Mouse (Mus musculus) frontal cortex, postnatal 10 days (tissue): Measurements from ENCODE around the gene Gda.

Source experiments
- DNase-seq, 2 experiments: peaks; one replicate each; pipeline ENCODE4 v3.0.0; 2022; ENCODE audit warnings: low spot score in 2 of 2, mixed read lengths in 1 of 2

Gene Gda

DNA sequence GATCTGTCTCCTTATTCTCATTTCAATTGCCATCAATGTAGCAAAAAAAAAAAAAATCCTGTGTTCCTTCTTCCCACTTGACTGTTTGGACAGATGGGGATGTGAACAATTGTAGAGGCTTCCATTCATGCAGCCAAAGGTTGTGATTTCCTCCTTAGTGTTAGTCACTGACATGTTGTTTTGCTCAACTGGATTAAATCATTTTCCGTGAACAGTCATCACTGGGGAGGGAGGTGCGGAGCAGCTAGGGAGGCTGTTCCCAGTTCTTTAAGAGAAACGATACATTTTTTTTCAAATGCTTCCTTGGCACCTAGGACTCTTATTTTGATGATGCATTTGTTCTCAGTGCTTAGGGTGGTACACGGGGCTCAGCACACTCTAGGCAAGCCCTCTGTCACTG is 15.8 kb downstream of the Gda start:
- DNase-seq = no peak

- no peak for DNase-seq
Measured at GRCm38 (mm10) chr19:21441787-21442186, 31.5 kb downstream of the Gda start.

GRCm38 (mm10) chr19:21440841-21441240 is 32.4 kb downstream of the Gda start:
- DNase-seq = no peak

- no peak for DNase-seq
Measured at GRCm38 (mm10) chr19:21439141-21439737, 34.0 kb downstream of the Gda start.

DNA sequence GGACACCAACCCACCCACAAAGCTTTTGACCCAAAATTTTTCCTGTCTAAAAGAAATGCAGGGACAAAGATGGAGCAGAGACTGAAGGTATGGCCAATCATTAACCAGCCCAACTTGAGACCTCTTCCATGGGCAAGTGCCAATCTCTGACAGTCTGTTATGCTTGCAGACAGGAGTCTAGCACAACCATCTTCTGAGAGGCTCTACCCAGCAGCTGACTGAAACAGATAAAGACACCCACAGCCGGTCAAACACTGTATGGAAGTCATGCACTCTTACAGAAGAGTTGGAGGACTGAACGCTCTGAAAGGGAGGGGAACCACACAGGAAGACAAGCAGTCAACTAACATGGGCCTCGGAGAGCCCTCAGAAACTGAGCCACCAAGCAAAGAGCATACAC is 36.7 kb downstream of the Gda start:
- DNase-seq = no peak

GRCm38 (mm10) chr19:21433348-21433747 is 39.9 kb downstream of the Gda start:
- no peak for DNase-seq

- no peak for DNase-seq
Measured at GRCm38 (mm10) chr19:21432879-21433278, 40.4 kb downstream of the Gda start.

- DNase-seq = no peak
Measured at GRCm38 (mm10) chr19:21432286-21432685, 41.0 kb downstream of the Gda start.

DNA sequence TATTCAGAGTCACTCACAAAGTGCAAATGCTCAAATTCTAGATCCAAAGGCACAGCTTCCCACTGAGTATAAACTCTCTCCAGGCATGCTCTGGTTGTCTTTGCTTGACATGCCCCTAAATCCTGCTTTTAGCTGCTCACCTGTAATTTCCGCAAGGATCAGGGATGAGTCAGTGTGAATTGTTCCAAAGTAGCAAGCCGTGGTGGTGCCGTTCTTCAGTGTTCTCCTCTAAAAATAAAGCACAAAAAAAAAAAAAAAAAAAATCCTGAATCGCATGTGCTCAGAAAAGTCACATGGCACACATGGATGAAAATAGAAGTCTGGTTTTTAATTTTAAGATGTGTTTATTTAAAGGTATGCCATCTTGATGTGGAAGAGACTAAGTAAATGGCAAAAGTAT is 47.9 kb downstream of the Gda start:
- DNase-seq = no peak

- DNase-seq = no peak
Measured at GRCm38 (mm10) chr19:21423731-21424130, 49.5 kb downstream of the Gda start.

DNA sequence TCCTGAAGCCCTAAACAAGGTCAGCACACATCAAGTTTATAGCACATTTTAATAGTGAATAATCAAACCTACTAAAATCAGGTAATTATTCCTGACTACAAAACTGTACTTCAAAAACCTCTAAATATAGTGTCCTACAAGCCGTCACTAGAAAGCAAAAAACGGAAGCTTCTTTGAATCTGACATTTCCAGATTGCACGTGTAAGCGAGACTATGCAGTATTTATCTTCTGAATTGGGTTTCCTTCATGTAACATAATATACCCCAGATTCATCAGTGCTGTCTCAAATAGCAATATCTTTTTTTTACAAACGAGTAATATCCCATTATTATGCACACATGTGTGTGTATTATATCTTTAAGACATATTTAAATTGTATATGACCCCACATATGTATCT is 54.8 kb downstream of the Gda start:
- no peak for DNase-seq

GRCm38 (mm10) chr19:21415377-21415776 is 57.9 kb downstream of the Gda start:
- no peak for DNase-seq

GRCm38 (mm10) chr19:21409178-21409577 is 64.1 kb downstream of the Gda start:
- DNase-seq = no peak

- no peak for DNase-seq
Measured at GRCm38 (mm10) chr19:21407363-21407762, 65.9 kb downstream of the Gda start.

DNA sequence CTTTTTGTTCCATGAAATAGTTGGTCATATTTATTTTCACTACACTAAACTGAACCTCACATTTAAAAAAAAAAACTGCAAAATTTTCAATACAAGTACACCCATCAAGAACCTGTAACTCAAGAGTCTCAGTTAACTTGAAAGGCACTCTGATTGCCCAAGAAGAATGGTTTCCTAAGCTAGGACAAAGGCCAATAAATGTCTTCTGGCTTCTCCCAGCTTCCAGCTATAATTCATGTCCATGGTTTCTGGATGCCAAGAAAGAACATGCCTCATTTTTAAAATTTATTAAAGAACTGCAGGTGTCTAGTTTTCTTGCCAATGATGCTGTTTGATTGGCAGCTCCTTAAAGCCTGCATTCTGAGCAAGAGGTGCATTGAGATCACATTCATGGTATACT is 75.3 kb downstream of the Gda start:
- DNase-seq = no peak

DNA sequence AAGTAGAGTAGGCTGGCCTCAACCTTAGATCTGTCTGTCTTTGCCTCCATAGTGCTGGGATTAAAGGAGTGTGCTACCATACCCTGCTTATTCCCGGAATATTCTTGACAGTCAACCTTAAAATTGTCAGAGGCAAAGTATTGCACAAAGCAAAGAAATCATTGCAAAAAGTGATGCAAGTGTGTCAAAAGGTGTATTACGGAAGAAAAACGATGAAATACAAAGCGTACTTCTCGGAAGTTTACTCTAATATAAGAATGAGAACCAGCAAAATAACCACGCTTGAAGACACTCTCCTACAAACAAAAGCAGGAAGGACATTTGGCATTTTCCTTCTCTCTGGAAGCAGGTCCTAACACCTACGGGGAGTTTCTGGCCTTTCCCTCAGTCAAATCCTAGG is 76.9 kb downstream of the Gda start:
- no peak for DNase-seq

DNA sequence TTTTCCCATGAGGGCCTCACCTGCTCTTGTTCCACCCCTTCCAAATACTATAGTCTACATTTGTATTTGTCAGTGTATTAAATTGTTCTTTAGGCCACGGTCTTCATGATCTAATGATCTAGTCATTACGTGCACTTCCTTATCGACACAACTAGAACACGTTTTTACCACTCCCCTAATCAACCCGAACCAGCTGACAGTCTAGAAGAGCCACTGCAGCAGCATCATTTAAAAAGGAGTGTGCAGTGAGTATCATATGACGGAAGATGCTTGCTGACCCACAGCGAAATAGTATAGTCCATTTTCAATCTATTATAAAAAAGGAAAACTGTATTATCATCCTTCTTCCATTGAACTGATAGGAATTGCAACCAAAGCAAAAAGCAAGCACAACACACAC is 82.3 kb downstream of the Gda start:
- DNase-seq = no peak

DNA sequence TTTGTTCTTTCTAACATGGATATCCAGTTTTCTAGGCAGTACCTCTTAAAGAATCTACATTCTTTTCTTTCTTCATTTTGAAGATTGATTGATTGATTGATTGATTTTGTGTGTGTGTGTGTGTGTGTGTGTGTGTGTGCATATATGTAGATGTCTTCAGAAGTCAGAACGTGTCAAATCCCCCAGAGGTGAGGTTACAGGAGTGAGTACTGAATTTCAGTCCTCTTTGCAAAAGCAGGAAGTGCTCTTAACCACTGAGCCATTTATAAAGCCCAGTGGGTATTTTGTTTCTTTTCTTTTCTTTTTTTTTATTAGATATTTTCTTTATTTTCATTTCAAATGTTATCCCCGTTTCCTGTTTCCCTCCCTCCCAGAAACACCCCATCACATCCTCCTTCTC is 86.4 kb downstream of the Gda start:
- no peak for DNase-seq

GRCm38 (mm10) chr19:21384231-21384630 is 89.0 kb downstream of the Gda start:
- DNase-seq = no peak

DNA sequence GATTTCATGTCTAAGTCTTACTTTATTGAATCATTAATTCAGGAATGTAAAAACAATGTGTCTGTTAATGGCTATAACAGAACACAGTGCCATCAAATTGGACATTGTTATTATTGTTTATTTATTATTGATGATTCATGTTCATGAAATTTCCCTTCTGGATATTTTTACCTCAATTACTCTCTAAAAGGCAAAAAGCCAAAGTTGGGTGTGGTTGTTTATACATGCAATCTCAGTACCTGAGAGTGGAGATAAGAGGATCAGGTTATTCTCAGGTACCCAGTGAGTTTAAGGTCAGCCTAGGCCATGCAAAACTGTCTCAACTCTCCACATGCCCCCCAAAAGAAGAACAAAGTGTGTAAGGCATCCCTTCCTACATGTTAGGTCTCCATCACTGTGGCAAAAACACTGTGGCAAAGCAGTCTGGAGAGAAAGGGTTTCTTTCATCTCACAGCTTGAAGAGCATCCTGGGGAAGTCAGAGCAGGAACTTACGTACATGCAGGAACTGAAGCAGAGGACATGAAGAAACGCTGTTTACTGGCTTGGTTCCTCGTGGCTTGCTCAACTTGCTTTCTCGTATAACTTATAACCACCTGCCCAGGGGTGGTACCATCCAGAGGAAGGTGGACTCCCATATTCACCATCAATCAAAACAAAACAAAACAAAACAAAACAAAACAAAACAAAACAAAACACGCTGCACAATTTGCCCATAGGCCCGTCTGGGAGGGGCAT is 89.6 kb downstream of the Gda start:
- DNase-seq = no peak

- DNase-seq = no peak
Measured at GRCm38 (mm10) chr19:21381696-21382095, 91.5 kb downstream of the Gda start.

DNA sequence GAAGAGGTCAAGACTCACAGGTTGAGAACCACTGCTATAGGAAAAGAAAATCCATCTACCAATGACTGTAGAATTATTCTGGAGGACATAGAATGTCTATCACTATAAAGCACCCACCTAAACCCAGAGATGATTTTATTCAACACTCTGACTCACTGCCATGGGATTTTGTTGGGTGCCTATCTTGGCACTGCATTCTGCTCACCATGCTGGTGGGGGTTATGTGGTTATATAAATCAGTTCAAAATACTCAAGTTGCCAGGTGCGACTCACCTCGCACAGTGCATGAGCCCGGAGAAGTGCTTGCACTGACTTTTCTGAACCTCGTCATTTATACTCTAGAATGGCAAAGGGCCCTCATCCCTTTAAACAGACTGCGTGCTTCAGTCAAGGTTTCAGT is 94.0 kb downstream of the Gda start:
- DNase-seq = no peak

DNA sequence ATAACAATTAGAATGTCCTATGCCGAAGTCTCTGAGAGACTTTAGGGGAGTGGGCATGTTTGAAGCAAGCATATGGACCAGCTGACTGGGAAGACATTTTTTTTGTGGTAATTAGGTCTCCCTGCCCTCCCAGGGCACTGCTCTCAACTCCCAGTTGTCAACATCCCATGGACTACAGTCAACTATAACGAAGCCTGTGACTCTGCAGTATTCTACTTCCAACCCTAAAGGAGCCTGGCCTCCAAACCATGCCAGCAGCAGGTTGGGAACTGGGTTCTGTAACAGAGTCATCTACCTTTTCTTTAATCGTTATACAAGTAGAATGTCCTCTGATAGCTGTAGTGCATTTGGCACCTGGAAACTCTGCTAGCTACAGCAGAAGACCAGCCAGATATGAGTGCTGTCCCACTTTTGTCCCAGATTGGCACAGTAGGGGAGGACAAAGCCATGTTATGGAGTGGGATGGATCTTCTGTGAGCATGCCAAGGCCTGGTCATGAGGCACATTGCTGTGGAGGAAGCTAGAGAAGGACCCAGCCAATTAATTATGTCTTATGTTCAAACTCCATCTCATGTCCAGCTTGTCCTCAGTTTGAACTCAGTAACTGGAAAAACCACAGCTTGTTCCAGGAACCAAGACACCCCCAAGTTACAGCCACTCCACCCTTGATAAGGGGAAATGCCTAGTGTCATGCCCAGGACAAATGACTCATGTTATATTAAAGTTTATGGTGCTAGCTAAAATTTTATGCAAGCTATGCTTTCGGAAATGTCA is 96.6 kb downstream of the Gda start:
- no peak for DNase-seq
